Mouse (Mus musculus): ENCODE measurements around the gene 9430097D07Rik.

- TF ChIP-seq CTCF (IDR thresholded peaks at IDR 0.05; ENCODE audit: extremely low read depth, insufficient read depth, low read length), result no peak
- no peak for TF ChIP-seq POLR2A (IDR thresholded peaks at IDR 0.05; ENCODE audit: extremely low read depth, insufficient read depth, low read length)
Observed at GRCm38 (mm10) chr2:32589213-32589795, 13.8 kb upstream of the 9430097D07Rik start.
